Mouse (Mus musculus) neural tube, embryonic 13.5 days (tissue): ENCODE results near the gene Olfr727. TPM values are rescaled to one million over a fixed set of nuclear protein-coding genes. Genes with fewer than 3 reads are reported as not detected.

Experiments
- ATAC-seq: fragments of 200-750 bp; cut with Nextera tagmentation; 2 replicates; pipeline ENCODE4 v1.8.0; 2017; ENCODE audit warnings: low read depth, mild to moderate bottlenecking, moderate TSS enrichment, moderate library complexity
- H3K27ac ChIP-seq: fragments of 300-500 bp; sonication (generic); replicated peaks from 2 replicates; pipeline ENCODE4 v1.5.1; 2015; ENCODE audit warnings: moderate library complexity, mild to moderate bottlenecking, inconsistent platforms
- H3K27me3 ChIP-seq: fragments of 300-500 bp; sonication (generic); 2 replicates; pipeline ENCODE4 v1.6.1; 2015; ENCODE audit warnings: mild to moderate bottlenecking, inconsistent platforms
- H3K36me3 ChIP-seq: fragments of 300-500 bp; sonication (generic); 2 replicates; pipeline ENCODE4 v1.6.1; 2015; ENCODE audit warnings: mild to moderate bottlenecking, inconsistent platforms
- H3K4me1 ChIP-seq: fragments of 300-500 bp; sonication (generic); replicated peaks from 2 replicates; pipeline ENCODE4 v1.6.1; 2015; ENCODE audit warnings: inconsistent platforms
- H3K4me2 ChIP-seq: fragments of 300-500 bp; sonication (generic); 2 replicates; pipeline ENCODE4 v1.6.1; 2015; ENCODE audit warnings: inconsistent platforms, mild to moderate bottlenecking, moderate library complexity
- H3K4me3 ChIP-seq: fragments of 300-500 bp; sonication (generic); 2 replicates; pipeline ENCODE4 v1.5.1; 2015; ENCODE audit warnings: mild to moderate bottlenecking, inconsistent platforms
- H3K9ac ChIP-seq: fragments of 300-500 bp; sonication (generic); 2 replicates; pipeline ENCODE4 v1.6.1; 2015; ENCODE audit warnings: moderate library complexity, mild to moderate bottlenecking, inconsistent platforms
- H3K9me3 ChIP-seq: fragments of 300-500 bp; sonication (generic); 2 replicates; pipeline ENCODE4 v1.6.1; 2016; ENCODE audit warnings: inconsistent platforms
- WGBS: fragments of 180-500 bp; shearing (Covaris S2); methylation state at CpG from one replicate; pipeline ENCODE4 v1.1.7; 2015; 5-methylcytosine and 5-hydroxymethylcytosine counted together
- polyA plus RNA-seq: library from polyadenylated mRNA; unstranded; fragments of >200 nt; fragmentation: Nextera tagmentation; extraction: Ambion mirVana; gene quantifications from 2 replicates; pipeline ENCODE4 v1.2.1, GENCODE M21; 2015

Olfr727 gene
- polyA plus RNA-seq: not detected in 2 replicates

GRCm38 (mm10) chr14:50122886-50123285 lies at the start of gene Olfr727:
Olfr727 (plus strand) TSS chr14:50123186.
- 90% methylated on average over 1 of the region's 1 CpGs for WGBS
- Histone ChIP-seq H3K27me3 (no peaks in the 10 kb centered on the region), H3K36me3 (no peaks in the 10 kb centered on the region), H3K4me2 (no peak within 1 kb of the TSS), H3K4me1 (no peaks in the 10 kb centered on the region), H3K9me3 (no peaks in the 10 kb centered on the region), H3K27ac (no peak within 1 kb of the TSS), H3K9ac (no peak within 1 kb of the TSS), H3K4me3 (no peak within 1 kb of the TSS)
- no peak for ATAC-seq

GRCm38 (mm10) chr14:50090853-50091252 lies 32.1 kb upstream of the Olfr727 start, which contains the start of gene Olfr726:
Olfr726 (minus strand) TSS chr14:50090953.
- H3K27me3 ChIP-seq: no peaks in the 10 kb centered on the region
- no peak for ATAC-seq
- H3K4me2 ChIP-seq: no peak within 1 kb of the TSS
- no peaks in the 10 kb centered on the region for H3K9me3 ChIP-seq
- H3K4me3 ChIP-seq: no peak within 1 kb of the TSS
- 82% methylated on average over 1 of the region's 1 CpGs for WGBS
- no peaks in the 10 kb centered on the region for H3K36me3 ChIP-seq
- no peak within 1 kb of the TSS for H3K27ac ChIP-seq
- no peaks in the 10 kb centered on the region for H3K4me1 ChIP-seq
- H3K9ac ChIP-seq: no peak within 1 kb of the TSS

GRCm38 (mm10) chr14:50142580-50142979 lies 19.6 kb downstream of the Olfr727 start, which contains the start of gene Olfr728:
Olfr728 (minus strand) TSS chr14:50142680.
- H3K27ac ChIP-seq: no peak within 1 kb of the TSS
- no peak within 1 kb of the TSS for H3K4me3 ChIP-seq
- 94% methylated on average over 5 of the region's 5 CpGs for WGBS
- no peak within 1 kb of the TSS for H3K4me2 ChIP-seq
- no peaks in the 10 kb centered on the region for H3K9me3 ChIP-seq
- H3K36me3 ChIP-seq: no peaks in the 10 kb centered on the region
- H3K4me1 ChIP-seq: no peaks in the 10 kb centered on the region
- no peak for ATAC-seq
- H3K9ac ChIP-seq: no peak within 1 kb of the TSS
- no peaks in the 10 kb centered on the region for H3K27me3 ChIP-seq

- Histone ChIP-seq H3K4me3 (no peak within 1 kb of the TSS), H3K27me3 (no peaks in the 10 kb centered on the region), H3K9me3 (no peaks in the 10 kb centered on the region), H3K9ac (no peak within 1 kb of the TSS), H3K4me1 (no peaks in the 10 kb centered on the region), H3K27ac (no peak within 1 kb of the TSS), H3K4me2 (no peak within 1 kb of the TSS), H3K36me3 (no peaks in the 10 kb centered on the region)
- ATAC-seq: no peak
Observed at GRCm38 (mm10) chr14:50152810-50153209, 29.8 kb downstream of the Olfr727 start, which contains the start of gene Olfr729. Olfr729 (minus strand) TSS chr14:50152910.

Other genes with a start within 250 kb of the Olfr727 start
- gene Olfr722, start 221.2 kb upstream of the Olfr727 start, polyA plus RNA-seq: not detected in 2 replicates
- gene Olfr723, start 191.4 kb upstream of the Olfr727 start, polyA plus RNA-seq: not detected in 2 replicates
- not detected in 2 replicates for gene Olfr724, start 159.9 kb upstream of the Olfr727 start, polyA plus RNA-seq
- gene Olfr725, start 82.8 kb upstream of the Olfr727 start, polyA plus RNA-seq: not detected in 2 replicates
- gene Olfr726, start 32.2 kb upstream of the Olfr727 start, polyA plus RNA-seq: not detected in 2 replicates
- not detected in 2 replicates for gene Olfr728, start 19.5 kb downstream of the Olfr727 start, polyA plus RNA-seq
- not detected in 2 replicates for gene Olfr729, start 29.7 kb downstream of the Olfr727 start, polyA plus RNA-seq
- gene Olfr730, start 65.0 kb downstream of the Olfr727 start, polyA plus RNA-seq: not detected in 2 replicates
- not detected in 2 replicates for gene Olfr731, start 118.7 kb downstream of the Olfr727 start, polyA plus RNA-seq
- gene Olfr732, start 161.0 kb downstream of the Olfr727 start, polyA plus RNA-seq: not detected in 2 replicates
- not detected in 2 replicates for gene Olfr733, start 178.3 kb downstream of the Olfr727 start, polyA plus RNA-seq
- gene Olfr734, start 203.6 kb downstream of the Olfr727 start, polyA plus RNA-seq: not detected in 2 replicates
- gene Olfr735, start 225.7 kb downstream of the Olfr727 start, polyA plus RNA-seq: not detected in 2 replicates
- not detected in 2 replicates for gene Tlr11, start 234.7 kb downstream of the Olfr727 start, polyA plus RNA-seq